Mouse (Mus musculus) frontal cortex, postnatal 36 days (tissue): ENCODE results near the gene Mrpl42.
A peak's percentile ranks its signal among the peaks of the same experiment; 100 is the strongest.
"Not testable (repeated sequence)": the region's sequence is repeated elsewhere in the genome, so short reads cannot be mapped to it uniquely, and the experiment has no call there.

Source experiments
- DNase-seq, 2 experiments: peaks; one replicate each; pipeline ENCODE4 v3.0.0; 2022; ENCODE audit warnings: low spot score in 2 of 2

The Mrpl42 gene

GRCm38 (mm10) chr10:95501463-95502081 is at the start of gene Mrpl42:
Mrpl42 (minus strand) TSS chr10:95501940.
- peak; percentile 83 to 89 for DNase-seq

GRCm38 (mm10) chr10:95550506-95550905 is 48.8 kb upstream of the Mrpl42 start:
- no peak for DNase-seq

GRCm38 (mm10) chr10:95549080-95549479 is 47.3 kb upstream of the Mrpl42 start:
- not testable (repeated sequence) for DNase-seq

- DNase-seq, result no peak
Measured at GRCm38 (mm10) chr10:95548154-95548826, 46.5 kb upstream of the Mrpl42 start.

GRCm38 (mm10) chr10:95546178-95546577 is 44.4 kb upstream of the Mrpl42 start:
- DNase-seq, result no peak

- DNase-seq, result no peak
Measured at GRCm38 (mm10) chr10:95545051-95545450, 43.3 kb upstream of the Mrpl42 start.

- no peak for DNase-seq
Measured at GRCm38 (mm10) chr10:95544651-95545050, 42.9 kb upstream of the Mrpl42 start.

- no peak for DNase-seq
Measured at GRCm38 (mm10) chr10:95544004-95544403, 42.3 kb upstream of the Mrpl42 start.

- DNase-seq, result no peak
Measured at GRCm38 (mm10) chr10:95543377-95543776, 41.6 kb upstream of the Mrpl42 start.

GRCm38 (mm10) chr10:95542916-95543315 is 41.2 kb upstream of the Mrpl42 start:
- no peak for DNase-seq

- DNase-seq, result no peak
Measured at GRCm38 (mm10) chr10:95539841-95540240, 38.1 kb upstream of the Mrpl42 start.

- no peak for DNase-seq
Measured at GRCm38 (mm10) chr10:95539260-95539659, 37.5 kb upstream of the Mrpl42 start.

GRCm38 (mm10) chr10:95536222-95536541 is 34.4 kb upstream of the Mrpl42 start:
- no peak for DNase-seq

- no peak for DNase-seq
Measured at GRCm38 (mm10) chr10:95535399-95536221, 33.9 kb upstream of the Mrpl42 start.

GRCm38 (mm10) chr10:95533382-95533781 is 31.6 kb upstream of the Mrpl42 start:
- DNase-seq, result no peak

GRCm38 (mm10) chr10:95532916-95533315 is 31.2 kb upstream of the Mrpl42 start:
- DNase-seq, result no peak

GRCm38 (mm10) chr10:95530551-95531121 is 28.9 kb upstream of the Mrpl42 start:
- no peak for DNase-seq

GRCm38 (mm10) chr10:95526495-95527122 is 24.9 kb upstream of the Mrpl42 start:
- no peak for DNase-seq

- DNase-seq, result no peak
Measured at GRCm38 (mm10) chr10:95525871-95526270, 24.1 kb upstream of the Mrpl42 start.

- DNase-seq, result no peak
Measured at GRCm38 (mm10) chr10:95525037-95525675, 23.4 kb upstream of the Mrpl42 start.

- no peak for DNase-seq
Measured at GRCm38 (mm10) chr10:95517656-95518055, 15.9 kb upstream of the Mrpl42 start.
